Mouse (Mus musculus): ENCODE results near the gene Gm20547. TPM values are rescaled to one million over a fixed set of nuclear protein-coding genes. Genes with fewer than 3 reads are reported as not detected.

Gene Gm20547
- polyA plus RNA-seq, 1 experiment = not detected

GRCm38 (mm10) chr17:34893072-34893824 lies 11.4 kb upstream of the Gm20547 start:
- peak overlapping the region; percentile 48 for H3ac ChIP-seq (ENCODE audit: control insufficient read depth, insufficient read length)
- H3K79me2 ChIP-seq (ENCODE audit: control insufficient read depth, insufficient read depth) = no peaks in the 10 kb centered on the region
- no peak for TF ChIP-seq MAX (IDR thresholded peaks at IDR 0.05; ENCODE audit: low read depth)
- TF ChIP-seq MYOD1 (IDR thresholded peaks at IDR 0.05; ENCODE audit: control insufficient read depth in 1 of 3, insufficient read length in 2 of 3, low read depth in 2 of 3) = no peak
- TF ChIP-seq USF1 (IDR thresholded peaks at IDR 0.05; ENCODE audit: low read depth) = no peak
- no peak for TF ChIP-seq SRF (IDR thresholded peaks at IDR 0.05; ENCODE audit: control insufficient read depth, insufficient read length, low read depth)
- no peak for TF ChIP-seq E2F4 (IDR thresholded peaks at IDR 0.05; ENCODE audit: insufficient read depth)
- TF ChIP-seq REST (IDR thresholded peaks at IDR 0.05; ENCODE audit: insufficient read depth, insufficient read length) = no peak
- TF ChIP-seq TCF3 (IDR thresholded peaks at IDR 0.05; ENCODE audit: insufficient read length, low read depth) = no peak
- H3K4me2 ChIP-seq (ENCODE audit: low read depth) = peak overlapping the region; percentile 66
- H3K27me3 ChIP-seq (ENCODE audit: control insufficient read depth, insufficient read depth, insufficient read length) = no peaks in the 10 kb centered on the region
- H3K4me3 ChIP-seq = peak overlapping the region; percentile 29
- no peaks in the 10 kb centered on the region for H3K36me3 ChIP-seq (ENCODE audit: control insufficient read depth, insufficient read depth)

- no peaks in the 10 kb centered on the region for H3K36me3 ChIP-seq (ENCODE audit: control insufficient read depth, insufficient read depth)
- no peaks in the 10 kb centered on the region for H3K79me2 ChIP-seq (ENCODE audit: control insufficient read depth, insufficient read depth)
Measured at GRCm38 (mm10) chr17:34891377-34891776, 9.5 kb upstream of the Gm20547 start.

GRCm38 (mm10) chr17:34890074-34890743 lies 8.4 kb upstream of the Gm20547 start:
- Histone ChIP-seq H3K4me2 (ENCODE audit: low read depth) (no peak overlapping the region), H3ac (ENCODE audit: control insufficient read depth, insufficient read length) (no peak overlapping the region), H3K79me2 (ENCODE audit: control insufficient read depth, insufficient read depth) (no peaks in the 10 kb centered on the region), H3K27me3 (ENCODE audit: control insufficient read depth, insufficient read depth, insufficient read length) (no peaks in the 10 kb centered on the region), H3K4me3 (no peak overlapping the region), H3K36me3 (ENCODE audit: control insufficient read depth, insufficient read depth) (no peaks in the 10 kb centered on the region)
- TF ChIP-seq TCF3 (IDR thresholded peaks at IDR 0.05; ENCODE audit: insufficient read length, low read depth) = no peak

More at GRCm38 (mm10) chr17:34891377-34891776, 9.5 kb upstream of the Gm20547 start:
- H3K4me2 ChIP-seq (ENCODE audit: low read depth) = no peak overlapping the region
- H3K27me3 ChIP-seq (ENCODE audit: control insufficient read depth, insufficient read depth, insufficient read length) = no peaks in the 10 kb centered on the region
- no peak overlapping the region for H3K4me3 ChIP-seq
- TF ChIP-seq MYOD1 (IDR thresholded peaks at IDR 0.05; ENCODE audit: control insufficient read depth in 1 of 3, insufficient read length in 2 of 3, low read depth in 2 of 3) = no peak
- no peak for TF ChIP-seq POLR2AphosphoS2 (IDR thresholded peaks at IDR 0.05; ENCODE audit: insufficient read length, low read depth)
- TF ChIP-seq SRF (IDR thresholded peaks at IDR 0.05; ENCODE audit: control insufficient read depth, insufficient read length, low read depth) = no peak
- TF ChIP-seq POLR2A (IDR thresholded peaks at IDR 0.05; ENCODE audit: insufficient read length, low read depth) = no peak
- no peak for TF ChIP-seq MYOG (IDR thresholded peaks at IDR 0.05; ENCODE audit: control insufficient read depth in 1 of 3, insufficient read depth in 1 of 3, insufficient read length in 2 of 3, low read depth in 2 of 3)
- TF ChIP-seq TCF3 (IDR thresholded peaks at IDR 0.05; ENCODE audit: insufficient read length, low read depth) = no peak
- TF ChIP-seq MAX (IDR thresholded peaks at IDR 0.05; ENCODE audit: low read depth) = no peak
- no peak for TF ChIP-seq TCF12 (IDR thresholded peaks at IDR 0.05; ENCODE audit: insufficient read depth, poor library complexity, severe bottlenecking)
- no peak for TF ChIP-seq E2F4 (IDR thresholded peaks at IDR 0.05; ENCODE audit: insufficient read depth)
- no peak for TF ChIP-seq REST (IDR thresholded peaks at IDR 0.05; ENCODE audit: insufficient read depth, insufficient read length)
- no peak for TF ChIP-seq USF1 (IDR thresholded peaks at IDR 0.05; ENCODE audit: low read depth)
- TF ChIP-seq CEBPB (IDR thresholded peaks at IDR 0.05; ENCODE audit: insufficient read depth, poor library complexity, severe bottlenecking) = no peak
- no peak overlapping the region for H3ac ChIP-seq (ENCODE audit: control insufficient read depth, insufficient read length)

GRCm38 (mm10) chr17:34887942-34888341 lies 6.1 kb upstream of the Gm20547 start:
- no peaks in the 10 kb centered on the region for H3K27me3 ChIP-seq (ENCODE audit: control insufficient read depth, insufficient read depth, insufficient read length)
- H3K36me3 ChIP-seq (ENCODE audit: control insufficient read depth, insufficient read depth) = no peaks in the 10 kb centered on the region
- no peaks in the 10 kb centered on the region for H3K79me2 ChIP-seq (ENCODE audit: control insufficient read depth, insufficient read depth)
- no peak overlapping the region for H3K4me3 ChIP-seq
- no peak overlapping the region for H3K4me2 ChIP-seq (ENCODE audit: low read depth)
- no peak overlapping the region for H3ac ChIP-seq (ENCODE audit: control insufficient read depth, insufficient read length)
- TF ChIP-seq MYOG (IDR thresholded peaks at IDR 0.05; ENCODE audit: control insufficient read depth in 1 of 3, insufficient read depth in 1 of 3, insufficient read length in 2 of 3, low read depth in 2 of 3) = no peak
- TF ChIP-seq E2F4 (IDR thresholded peaks at IDR 0.05; ENCODE audit: insufficient read depth) = no peak
- TF ChIP-seq MAX (IDR thresholded peaks at IDR 0.05; ENCODE audit: low read depth) = no peak
- no peak for TF ChIP-seq POLR2A (IDR thresholded peaks at IDR 0.05; ENCODE audit: insufficient read length, low read depth)
- no peak for TF ChIP-seq POLR2AphosphoS2 (IDR thresholded peaks at IDR 0.05; ENCODE audit: insufficient read length, low read depth)
- no peak for TF ChIP-seq REST (IDR thresholded peaks at IDR 0.05; ENCODE audit: insufficient read depth, insufficient read length)
- no peak for TF ChIP-seq USF1 (IDR thresholded peaks at IDR 0.05; ENCODE audit: low read depth)
- TF ChIP-seq CEBPB (IDR thresholded peaks at IDR 0.05; ENCODE audit: insufficient read depth, poor library complexity, severe bottlenecking) = no peak

GRCm38 (mm10) chr17:34885615-34886014 lies 3.8 kb upstream of the Gm20547 start:
- no peak overlapping the region for H3ac ChIP-seq (ENCODE audit: control insufficient read depth, insufficient read length)
- TF ChIP-seq POLR2AphosphoS2 (IDR thresholded peaks at IDR 0.05; ENCODE audit: insufficient read length, low read depth) (no peak), MYOD1 (IDR thresholded peaks at IDR 0.05; ENCODE audit: control insufficient read depth in 1 of 3, insufficient read length in 2 of 3, low read depth in 2 of 3) (no peak)
- H3K27me3 ChIP-seq (ENCODE audit: control insufficient read depth, insufficient read depth, insufficient read length) = no peaks in the 10 kb centered on the region
- H3K36me3 ChIP-seq (ENCODE audit: control insufficient read depth, insufficient read depth) = no peaks in the 10 kb centered on the region
- H3K4me2 ChIP-seq (ENCODE audit: low read depth) = no peak overlapping the region
- H3K4me3 ChIP-seq = no peak overlapping the region
- no peaks in the 10 kb centered on the region for H3K79me2 ChIP-seq (ENCODE audit: control insufficient read depth, insufficient read depth)
